Comparison of ENCODE assay signal across 8 mouse cellular contexts in genomic region chr15:82340414-82341035, GRCm38 (mm10). TPM values are rescaled to one million over a fixed set of nuclear protein-coding genes. Genes with fewer than 3 reads are reported as not detected.
DNase-seq lines count a peak whose midpoint lies in the region; ATAC-seq lines count a peak whose summit lies in the region.

No protein-coding gene starts in this region.

- H3K9ac ChIP-seq in kidney, embryonic 16.5 days (replicated peaks; ENCODE audit: low read length), result peak overlapping the region; percentile 84
- peak overlapping the region; percentile 80 for H3K9ac ChIP-seq in embryonic facial prominence, embryonic 11.5 days (replicated peaks; ENCODE audit: low read length)
- peak overlapping the region; percentile 81 for H3K9ac ChIP-seq in intestine, embryonic 15.5 days

- peak overlapping the region; percentile 79 for H3K27ac ChIP-seq in kidney, embryonic 16.5 days (ENCODE audit: low read length)
- no peak overlapping the region for H3K27ac ChIP-seq in embryonic facial prominence, embryonic 11.5 days (replicated peaks; ENCODE audit: low read depth, low read length)
- H3K27ac ChIP-seq in intestine, embryonic 15.5 days, result peak overlapping the region; percentile 90

- peaks cover 10% of the 10 kb centered on the region for H3K36me3 ChIP-seq in kidney, embryonic 16.5 days (ENCODE audit: insufficient read depth, low read length)
- H3K36me3 ChIP-seq in embryonic facial prominence, embryonic 11.5 days (replicated peaks; ENCODE audit: control insufficient read depth, insufficient read depth, low read depth, low read length), result no peaks in the 10 kb centered on the region
- 0 out of 2 replicates have a peak, but pooled peaks cover 5% of the 10 kb centered on the region for H3K36me3 ChIP-seq in intestine, embryonic 15.5 days

- no peak for ATAC-seq in kidney, embryonic 16.5 days (ENCODE audit: low FRiP score, low TSS enrichment)
- ATAC-seq in embryonic facial prominence, embryonic 11.5 days (replicated peaks; ENCODE audit: insufficient number of reproducible peaks, low FRiP score, low TSS enrichment, low read depth), result no peak
- no peak for ATAC-seq in intestine, embryonic 15.5 days

- H3K27me3 ChIP-seq in kidney, embryonic 16.5 days (ENCODE audit: insufficient read depth, low read length), result no peaks in the 10 kb centered on the region
- H3K27me3 ChIP-seq in embryonic facial prominence, embryonic 11.5 days (ENCODE audit: control insufficient read depth, insufficient read depth, low read length), result peaks cover 4% of the 10 kb centered on the region; the same call in 1 of the 2 replicates
- no peaks in the 10 kb centered on the region for H3K27me3 ChIP-seq in intestine, embryonic 15.5 days (replicated peaks)

- WGBS in kidney, embryonic 16.5 days, result 39% methylated on average over 21 of the region's 21 CpGs
- WGBS in embryonic facial prominence, embryonic 11.5 days, result 35% methylated on average over 21 of the region's 21 CpGs
- 32% methylated on average over 21 of the region's 21 CpGs for WGBS in intestine, embryonic 15.5 days

- H3K4me2 ChIP-seq in kidney, embryonic 16.5 days (replicated peaks; ENCODE audit: low read depth, low read length), result peak overlapping the region; percentile 60
- H3K4me2 ChIP-seq in embryonic facial prominence, embryonic 11.5 days (ENCODE audit: low read depth, low read length), result peak overlapping the region; percentile 76
- peak overlapping the region; percentile 87 for H3K4me2 ChIP-seq in intestine, embryonic 15.5 days (replicated peaks)

- no peak for DNase-seq in kidney, postnatal 10 days
- DNase-seq in embryonic facial prominence, embryonic 11.5 days (ENCODE audit: low spot score), result peak; percentile 17
- DNase-seq in neural tube, embryonic 10.5 days (ENCODE audit: extremely low spot score, low spot score), result peak; percentile 34
- DNase-seq in cerebellum, adult 9-11 months, result no peak
- DNase-seq in adrenal gland, adult 2 months, result no peak
- DNase-seq in left cerebral cortex, adult 11 months (ENCODE audit: low spot score), result no peak

- H3K9me3 ChIP-seq in kidney, embryonic 16.5 days (ENCODE audit: low read length), result no peaks in the 10 kb centered on the region
- no peaks in the 10 kb centered on the region for H3K9me3 ChIP-seq in embryonic facial prominence, embryonic 11.5 days (replicated peaks; ENCODE audit: control insufficient read depth, low read length)
- no peaks in the 10 kb centered on the region for H3K9me3 ChIP-seq in intestine, embryonic 15.5 days

- H3K4me1 ChIP-seq in kidney, embryonic 16.5 days (ENCODE audit: insufficient read depth, low read length), result peaks cover 36% of the 10 kb centered on the region
- H3K4me1 ChIP-seq in embryonic facial prominence, embryonic 11.5 days (ENCODE audit: control insufficient read depth, insufficient read depth, low read length), result no peaks in the 10 kb centered on the region
- H3K4me1 ChIP-seq in intestine, embryonic 15.5 days (replicated peaks), result peaks cover 40% of the 10 kb centered on the region

- H3K4me3 ChIP-seq in kidney, embryonic 16.5 days (ENCODE audit: low read length), result peak overlapping the region; percentile 46
- H3K4me3 ChIP-seq in embryonic facial prominence, embryonic 11.5 days (ENCODE audit: low read depth, low read length), result peak overlapping the region; percentile 41
- H3K4me3 ChIP-seq in intestine, embryonic 15.5 days (replicated peaks), result peak overlapping the region; percentile 59

RNA-seq across cellular contexts. Expression of gene Smdt1, which starts 1.8 kb away (rescaled TPM):
- 319 and 325 TPM in 2 replicates for polyA plus RNA-seq in kidney, embryonic 16.5 days (2015; fragmentation: Nextera tagmentation; extraction: Ambion mirVana)
- 214 and 227 TPM in 2 replicates for polyA plus RNA-seq in embryonic facial prominence, embryonic 11.5 days (2014; fragmentation: Nextera tagmentation; extraction: Ambion mirVana)
- polyA plus RNA-seq in intestine, embryonic 15.5 days (2015; fragmentation: Nextera tagmentation; extraction: Ambion mirVana), result 277 and 308 TPM in 2 replicates
- 100 to 1,000 TPM; 187 to 197 TPM for total RNA-seq in adrenal gland, adult 2 months (2021)
- 190 and 213 TPM in 2 replicates for polyA plus RNA-seq in adrenal gland, adult 2 months (2012; rRNA removed)

RNA-seq across cellular contexts. Expression of gene Pheta2, which starts 1.8 kb away (rescaled TPM):
- 10.4 and 12.5 TPM in 2 replicates for polyA plus RNA-seq in kidney, embryonic 16.5 days (2015; fragmentation: Nextera tagmentation; extraction: Ambion mirVana)
- polyA plus RNA-seq in embryonic facial prominence, embryonic 11.5 days (2014; fragmentation: Nextera tagmentation; extraction: Ambion mirVana), result 3.6 and 3.7 TPM in 2 replicates
- 13.1 and 13.4 TPM in 2 replicates for polyA plus RNA-seq in intestine, embryonic 15.5 days (2015; fragmentation: Nextera tagmentation; extraction: Ambion mirVana)
- 1 to 10 TPM in 1 of 2 experiments, under 1 TPM in 1; 0.40 to 1.1 TPM for total RNA-seq in adrenal gland, adult 2 months (2021)
- polyA plus RNA-seq in adrenal gland, adult 2 months (2012; rRNA removed), result 0.44 and 0.55 TPM in 2 replicates

RNA-seq across cellular contexts. Expression of gene Naga, which starts 1.8 kb away (rescaled TPM):
- polyA plus RNA-seq in kidney, embryonic 16.5 days (2015; fragmentation: Nextera tagmentation; extraction: Ambion mirVana), result 81.9 and 87.4 TPM in 2 replicates
- polyA plus RNA-seq in embryonic facial prominence, embryonic 11.5 days (2014; fragmentation: Nextera tagmentation; extraction: Ambion mirVana), result 26.9 and 30.6 TPM in 2 replicates
- 144 and 176 TPM in 2 replicates for polyA plus RNA-seq in intestine, embryonic 15.5 days (2015; fragmentation: Nextera tagmentation; extraction: Ambion mirVana)
- 10 to 100 TPM; 62.8 to 64.0 TPM for total RNA-seq in adrenal gland, adult 2 months (2021)
- polyA plus RNA-seq in adrenal gland, adult 2 months (2012; rRNA removed), result 136 and 165 TPM in 2 replicates

RNA-seq across cellular contexts. Expression of gene Ndufa6, which starts 13.6 kb away (rescaled TPM):
- polyA plus RNA-seq in kidney, embryonic 16.5 days (2015; fragmentation: Nextera tagmentation; extraction: Ambion mirVana), result 415 and 434 TPM in 2 replicates
- polyA plus RNA-seq in embryonic facial prominence, embryonic 11.5 days (2014; fragmentation: Nextera tagmentation; extraction: Ambion mirVana), result 271 and 281 TPM in 2 replicates
- 502 and 513 TPM in 2 replicates for polyA plus RNA-seq in intestine, embryonic 15.5 days (2015; fragmentation: Nextera tagmentation; extraction: Ambion mirVana)
- 100 to 1,000 TPM; 454 to 511 TPM for total RNA-seq in adrenal gland, adult 2 months (2021)
- polyA plus RNA-seq in adrenal gland, adult 2 months (2012; rRNA removed), result 169 and 274 TPM in 2 replicates

RNA-seq across cellular contexts. Expression of gene Cyp2d22, which starts 39.5 kb away (rescaled TPM):
- 18.2 and 21.1 TPM in 2 replicates for polyA plus RNA-seq in kidney, embryonic 16.5 days (2015; fragmentation: Nextera tagmentation; extraction: Ambion mirVana)
- polyA plus RNA-seq in embryonic facial prominence, embryonic 11.5 days (2014; fragmentation: Nextera tagmentation; extraction: Ambion mirVana), result 1.4 and 2.2 TPM in 2 replicates
- polyA plus RNA-seq in intestine, embryonic 15.5 days (2015; fragmentation: Nextera tagmentation; extraction: Ambion mirVana), result 9.0 and 11.2 TPM in 2 replicates
- total RNA-seq in adrenal gland, adult 2 months (2021), result 10 to 100 TPM; 37.9 to 39.6 TPM
- 51.0 and 66.2 TPM in 2 replicates for polyA plus RNA-seq in adrenal gland, adult 2 months (2012; rRNA removed)

Comparison
In these comparisons a context has a peak if more than half of its experiments do, and no peak if none do; other contexts are left out.
1. DNase-seq: peak in embryonic facial prominence, embryonic 11.5 days (single experiment) and neural tube, embryonic 10.5 days (single experiment); none in kidney, postnatal 10 days (single experiment), cerebellum, adult 9-11 months (single experiment), adrenal gland, adult 2 months (single experiment) and left cerebral cortex, adult 11 months (single experiment).
2. Peak in every context shown above with its lines, with median percentiles within 50 percentile points of each other: H3K4me2 ChIP-seq, H3K4me3 ChIP-seq and H3K9ac ChIP-seq.